Mouse (Mus musculus) thymus, postnatal 10 days (tissue): ENCODE measurements around the gene Cib4.

Experiments used
- DNase-seq, 2 experiments: peaks; one replicate each; pipeline ENCODE4 v3.0.0; 2021; ENCODE audit warnings: low spot score in 2 of 2

Gene Cib4

DNA sequence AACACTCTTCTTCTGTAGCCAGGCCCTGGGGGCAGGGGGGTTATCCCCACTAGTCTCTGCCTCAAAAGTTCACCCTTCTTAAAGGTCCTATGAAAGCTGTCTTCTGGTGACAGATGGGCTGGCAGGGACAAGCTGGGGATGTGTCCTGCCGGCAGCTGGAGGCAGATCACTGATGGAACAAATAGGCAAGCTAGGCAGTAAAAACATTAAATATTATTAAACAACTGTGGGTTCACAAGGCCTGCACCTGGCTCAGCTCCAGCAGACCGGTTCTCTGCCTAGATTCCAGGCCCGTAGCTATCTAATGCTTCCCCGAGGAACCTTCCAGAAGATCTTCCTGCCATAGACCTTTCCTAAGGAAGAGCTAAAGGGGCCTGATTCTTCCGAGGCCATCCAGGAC lies 27.5 kb downstream of the Cib4 start:
- DNase-seq = no peak

GRCm38 (mm10) chr5:30516376-30516775 lies 29.3 kb downstream of the Cib4 start:
- peak; percentile 7 to 50 for DNase-seq

DNA sequence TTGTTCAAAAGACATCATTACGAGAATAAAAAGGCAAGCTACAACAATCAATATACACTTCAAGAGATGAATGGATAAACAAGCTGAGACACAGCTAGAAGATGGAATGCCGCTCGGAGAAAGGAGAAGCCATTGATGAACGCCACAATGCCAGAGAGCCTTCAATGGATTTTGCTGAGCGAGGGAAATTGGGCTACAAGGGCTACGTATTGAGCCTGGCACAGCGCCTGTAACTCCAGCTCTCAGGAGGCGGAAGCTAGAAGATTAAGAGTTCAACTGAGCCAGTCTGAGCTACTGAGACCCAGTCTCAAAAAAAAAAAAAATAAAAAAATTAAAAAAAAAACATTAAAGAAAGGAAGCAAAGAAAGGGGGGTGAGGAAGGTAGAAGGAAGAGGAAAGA lies 32.5 kb downstream of the Cib4 start:
- no peak for DNase-seq

DNA sequence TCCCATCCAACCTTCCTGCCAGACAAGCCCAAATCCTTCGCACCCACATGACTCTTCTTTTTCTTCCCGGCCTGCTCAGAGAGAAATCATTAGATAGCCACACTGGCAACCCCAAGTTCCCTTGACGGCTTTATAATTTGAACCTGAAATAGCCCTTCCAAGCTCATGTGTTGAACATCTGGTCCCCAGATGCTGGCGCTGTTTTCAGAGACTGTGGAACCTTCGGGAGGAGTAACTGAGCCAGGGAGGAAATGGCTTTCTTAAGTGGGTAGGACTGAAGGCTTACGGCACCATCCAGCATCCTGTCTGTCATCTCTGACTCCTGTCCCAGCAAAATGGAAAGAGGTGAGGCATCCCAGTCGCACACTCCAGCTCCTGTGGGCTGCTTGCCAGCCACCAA lies 48.3 kb downstream of the Cib4 start:
- no peak for DNase-seq

DNA sequence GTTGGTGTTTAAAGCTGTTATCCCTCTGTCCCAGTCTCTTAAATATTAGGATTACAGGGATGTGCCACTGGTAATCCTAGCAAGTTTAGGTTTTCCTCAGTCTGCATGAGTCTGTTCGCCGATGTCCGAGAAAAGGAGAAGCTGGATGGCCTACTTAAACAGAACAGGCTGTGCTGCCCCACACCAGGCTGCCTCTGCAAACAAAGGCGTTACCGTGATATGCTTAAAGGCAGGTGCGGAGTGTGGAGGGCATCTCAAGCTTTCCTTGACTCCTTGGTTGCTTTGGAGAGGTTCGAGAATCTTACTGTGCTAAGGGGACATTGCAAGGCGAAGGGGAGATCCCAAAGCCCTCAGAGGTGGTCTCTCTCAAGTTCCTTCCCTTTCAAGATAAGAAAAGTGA lies 48.8 kb downstream of the Cib4 start:
- DNase-seq = no peak

DNA sequence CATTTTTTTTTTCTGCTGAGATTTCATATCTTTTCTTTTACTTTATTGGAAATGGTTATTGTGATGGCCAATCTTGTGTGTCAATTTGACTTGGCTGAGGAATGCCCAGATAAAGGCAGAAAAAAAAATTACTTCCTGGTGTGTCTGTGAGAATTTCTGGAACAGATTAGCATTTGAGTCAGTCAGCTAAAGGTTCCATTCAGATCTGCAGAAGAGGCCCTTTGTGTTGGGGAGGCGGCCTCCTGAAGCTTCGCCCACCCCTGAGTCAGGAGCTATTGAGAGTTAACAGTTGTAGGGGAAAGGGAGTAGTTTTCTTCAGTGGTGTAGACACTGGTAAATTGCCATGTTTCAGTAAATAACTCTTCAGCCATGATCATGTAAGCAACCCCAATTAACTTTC lies 50.3 kb downstream of the Cib4 start:
- DNase-seq = no peak

DNA sequence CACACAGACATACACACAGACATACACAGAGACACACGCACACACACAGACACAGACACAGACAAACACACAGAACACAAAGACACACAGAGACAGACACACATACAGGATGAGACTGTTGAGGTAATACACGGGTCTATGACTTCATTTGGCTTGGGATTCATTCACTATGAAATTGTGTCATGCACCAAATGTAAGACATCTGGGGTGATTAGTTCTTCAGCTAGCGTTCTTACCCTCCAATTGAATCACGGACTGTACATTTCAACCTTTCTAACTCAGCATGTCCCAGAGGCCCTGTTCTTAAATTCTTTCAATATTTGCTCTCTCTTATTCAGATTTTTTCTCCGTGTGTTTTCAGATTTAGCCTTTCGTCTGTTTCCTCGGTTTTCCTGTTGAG lies 51.0 kb downstream of the Cib4 start:
- no peak for DNase-seq

GRCm38 (mm10) chr5:30493723-30494122 lies 51.9 kb downstream of the Cib4 start:
- no peak for DNase-seq

GRCm38 (mm10) chr5:30490845-30491244 lies 54.8 kb downstream of the Cib4 start:
- no peak for DNase-seq

DNA sequence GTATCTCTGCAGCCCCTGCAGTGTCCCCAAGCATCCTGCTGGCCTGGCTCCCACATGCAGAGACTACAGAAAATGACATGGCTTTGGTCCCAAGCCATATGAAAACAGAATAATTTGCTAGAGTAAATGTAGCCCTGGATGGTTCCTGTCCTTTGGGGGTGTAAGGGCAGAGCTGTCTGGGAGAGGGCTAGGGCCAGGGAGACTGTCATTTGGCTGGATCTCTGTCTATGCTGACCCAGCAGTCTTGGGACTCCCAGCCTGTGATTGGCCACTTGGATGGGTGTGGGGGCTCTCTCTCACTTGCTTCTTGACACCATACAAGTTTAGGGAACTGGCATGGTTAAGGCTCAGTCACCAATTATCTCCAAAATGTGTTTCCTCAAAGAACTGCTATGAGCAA lies 55.4 kb downstream of the Cib4 start:
- DNase-seq = no peak

DNA sequence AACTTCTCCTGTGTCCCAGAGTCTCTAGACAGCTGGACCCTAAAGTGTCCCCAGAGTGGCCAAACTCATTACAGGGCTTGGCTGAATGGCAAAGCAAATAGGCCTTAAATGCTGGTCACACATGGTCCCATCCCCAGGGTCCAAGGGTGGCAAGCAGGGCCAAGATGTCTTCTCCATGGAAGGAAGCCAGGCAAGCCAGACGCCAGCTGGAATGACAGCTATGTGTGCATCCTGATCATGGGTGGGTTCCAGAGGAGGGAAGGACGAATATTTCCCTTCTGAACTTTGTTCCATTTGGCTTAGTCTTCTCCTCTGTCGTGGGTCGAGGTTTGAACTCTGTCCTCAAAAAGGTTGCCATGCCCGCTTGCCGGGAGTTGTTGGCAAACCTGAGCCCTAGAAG lies 60.5 kb downstream of the Cib4 start:
- no peak for DNase-seq

GRCm38 (mm10) chr5:30484591-30484990 lies 61.0 kb downstream of the Cib4 start:
- DNase-seq = no peak

GRCm38 (mm10) chr5:30483533-30483932 lies 62.1 kb downstream of the Cib4 start:
- DNase-seq = no peak

DNA sequence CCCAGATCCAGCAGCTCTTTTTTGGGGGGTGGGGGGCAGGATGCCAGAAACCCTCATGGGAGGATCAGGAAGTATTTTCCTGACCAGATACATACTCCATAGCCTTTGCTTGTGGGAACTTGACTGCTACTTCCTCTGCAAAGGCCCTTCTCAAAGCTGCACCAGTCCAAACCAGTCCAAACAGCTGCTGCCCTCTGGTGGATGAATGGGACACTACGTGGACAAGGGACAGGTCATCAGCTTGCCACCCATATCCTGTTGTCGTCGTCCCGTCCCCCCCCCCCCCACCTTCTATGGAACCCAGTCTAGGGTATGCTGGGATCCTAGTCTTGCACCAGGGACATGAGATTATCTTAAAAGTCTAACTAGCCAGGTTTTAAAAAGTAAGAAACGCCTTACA lies 63.3 kb downstream of the Cib4 start:
- DNase-seq = peak; percentile 29 to 64

DNA sequence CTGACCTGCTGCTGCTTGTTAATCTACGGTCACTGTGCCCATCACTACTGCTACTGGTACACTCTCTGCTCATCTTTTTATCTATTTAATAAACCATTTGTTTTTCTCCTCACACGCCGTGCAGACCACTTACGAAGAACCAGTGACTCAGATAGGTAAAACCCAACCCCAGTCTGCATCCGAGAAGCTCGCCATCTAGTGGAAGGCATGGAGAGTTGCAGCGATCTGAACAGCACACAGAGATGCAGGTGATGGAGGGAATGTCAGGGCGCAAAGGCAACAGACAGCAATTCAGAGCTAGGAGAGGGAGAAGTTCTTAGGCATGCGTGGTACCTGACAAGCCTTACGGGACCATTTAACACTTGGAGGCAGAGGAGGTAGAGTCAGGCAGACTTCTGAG lies 69.1 kb downstream of the Cib4 start:
- peak in 1 of 2 experiments; percentile 58 for DNase-seq

- DNase-seq = no peak
Observed at GRCm38 (mm10) chr5:30472148-30472547, 73.5 kb downstream of the Cib4 start.

- DNase-seq = no peak
Observed at GRCm38 (mm10) chr5:30470454-30470853, 75.2 kb downstream of the Cib4 start.

DNA sequence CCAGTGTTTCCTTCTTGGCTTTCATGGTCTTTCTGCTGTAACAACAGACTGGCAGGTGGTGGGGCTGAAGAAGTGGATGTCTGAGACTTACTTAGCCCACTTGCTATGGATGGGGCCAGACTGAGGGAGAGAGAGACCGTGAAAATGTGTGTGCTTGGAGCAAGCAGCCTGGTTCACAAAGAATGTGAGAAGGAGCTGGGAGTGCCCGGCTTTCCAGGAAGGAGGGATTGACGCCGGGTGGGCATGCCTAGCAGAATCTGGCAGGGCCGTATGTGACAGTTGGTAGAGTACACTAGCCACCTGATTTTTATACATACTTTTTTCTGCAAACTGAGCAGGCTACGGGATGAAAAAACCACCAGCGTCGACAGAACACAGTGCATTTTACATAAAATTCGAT lies 79.3 kb downstream of the Cib4 start:
- no peak for DNase-seq

GRCm38 (mm10) chr5:30465861-30466260 lies 79.8 kb downstream of the Cib4 start, which contains the start of gene 1700001C02Rik:
1700001C02Rik (plus strand) TSS chr5:30466047.
- no peak for DNase-seq

DNA sequence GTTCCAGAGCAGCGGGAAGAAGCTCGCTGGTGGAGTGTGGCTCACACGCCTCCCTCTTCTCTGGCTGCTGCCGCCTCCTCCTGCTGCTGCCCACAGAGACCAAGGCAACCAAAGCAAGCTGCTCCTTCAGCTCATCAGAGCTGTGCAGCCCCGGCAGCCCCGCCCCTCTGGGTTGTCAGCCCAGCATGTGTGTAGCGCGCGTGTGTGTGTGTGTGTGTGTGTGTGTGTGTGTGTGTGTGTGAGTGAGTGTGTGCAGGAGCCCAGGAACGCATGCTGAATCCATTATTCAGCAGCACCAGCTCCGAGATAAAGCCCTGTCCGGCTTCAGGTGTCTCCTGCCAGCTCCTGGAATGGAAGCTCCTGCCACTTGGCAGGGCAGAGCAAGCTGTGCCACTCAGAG lies 83.8 kb downstream of the Cib4 start, which contains the start of gene Otof:
Gene Otof, minus strand, starts transcription at position 112 of the 400 bp plus-strand sequence.
- no peak for DNase-seq

- DNase-seq = no peak
Observed at GRCm38 (mm10) chr5:30460155-30460554, 85.5 kb downstream of the Cib4 start.

DNA sequence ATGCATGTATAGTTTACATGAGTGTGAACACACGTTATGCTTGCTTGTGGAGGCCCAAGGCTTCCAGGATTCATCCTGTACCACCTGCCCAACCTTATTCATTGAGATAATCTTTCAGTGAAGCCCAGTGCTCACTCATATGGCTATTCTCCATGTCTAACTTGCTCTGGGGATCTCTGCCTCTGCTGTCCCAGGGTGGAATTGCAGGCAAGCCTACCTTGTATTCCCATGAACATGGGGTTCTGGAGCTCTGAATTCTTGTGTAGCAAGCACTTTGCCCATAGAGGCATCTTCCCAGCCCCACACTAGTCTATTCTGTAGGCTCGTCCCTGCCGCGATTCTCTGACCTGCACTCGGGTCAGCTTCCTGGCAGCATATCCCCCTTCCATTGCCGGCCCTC lies 89.6 kb downstream of the Cib4 start:
- no peak for DNase-seq

DNA sequence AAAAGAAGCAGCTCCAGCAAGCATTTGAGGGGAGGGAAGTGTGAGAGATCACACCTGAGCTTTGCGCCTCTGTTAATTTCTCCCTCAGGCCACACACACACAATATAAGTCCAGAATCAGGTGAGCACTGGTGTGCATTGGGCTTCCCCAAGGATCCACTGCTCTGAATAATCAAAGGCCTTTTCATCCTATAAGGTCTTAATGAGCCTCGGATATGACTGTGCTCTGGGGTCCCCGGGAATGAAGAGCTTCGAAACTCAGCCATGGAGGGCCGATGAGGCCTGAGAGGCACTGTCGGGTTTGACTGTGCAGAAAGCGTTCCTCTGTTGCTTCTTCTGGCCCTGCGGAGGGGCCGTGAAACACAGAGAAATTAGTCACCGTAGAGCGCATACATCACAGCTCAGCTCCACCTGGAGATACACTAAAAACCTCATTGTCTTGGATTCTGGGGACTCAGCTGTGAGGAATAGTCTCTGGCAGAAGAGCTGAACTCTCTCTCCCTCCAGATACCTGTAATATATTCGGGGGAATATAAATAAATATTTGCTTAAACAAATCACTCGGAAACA lies 101.2 kb downstream of the Cib4 start:
- no peak for DNase-seq

GRCm38 (mm10) chr5:30442196-30442595 lies 103.4 kb downstream of the Cib4 start:
- no peak for DNase-seq
